Mouse (Mus musculus): Measurements from ENCODE around the gene Fam20c. TPM values are rescaled to one million over a fixed set of nuclear protein-coding genes. Genes with fewer than 3 reads are reported as not detected.

Fam20c gene
- polyA plus RNA-seq, 1 experiment = 11.0 TPM

GRCm38 (mm10) chr5:138734018-138734417, 20.3 kb upstream of the Fam20c start:
- TF ChIP-seq CTCF (IDR thresholded peaks at IDR 0.05; ENCODE audit: insufficient read depth, low read length) = no peak
- no peak for TF ChIP-seq POLR2A (IDR thresholded peaks at IDR 0.05; ENCODE audit: borderline replicate concordance, extremely low read depth, low read depth, low read length)
- no peak overlapping the region for H3K4me3 ChIP-seq (replicated peaks; ENCODE audit: extremely low read depth, low read depth, low read length)
- WGBS = 77% methylated on average over 18 of the region's 18 CpGs
- DNase-seq = no peak
- no peaks in the 10 kb centered on the region; the same call in 1 of the 2 replicates for H3K4me1 ChIP-seq (ENCODE audit: control insufficient read depth, insufficient read depth, low read length)

GRCm38 (mm10) chr5:138735201-138735757, 19.0 kb upstream of the Fam20c start:
- no peak overlapping the region for H3K4me3 ChIP-seq (replicated peaks; ENCODE audit: extremely low read depth, low read depth, low read length)
- no peak for TF ChIP-seq CTCF (IDR thresholded peaks at IDR 0.05; ENCODE audit: insufficient read depth, low read length)
- no peak for TF ChIP-seq POLR2A (IDR thresholded peaks at IDR 0.05; ENCODE audit: borderline replicate concordance, extremely low read depth, low read depth, low read length)
- no peaks in the 10 kb centered on the region; the same call in 1 of the 2 replicates for H3K4me1 ChIP-seq (ENCODE audit: control insufficient read depth, insufficient read depth, low read length)
- no peak for DNase-seq
- 83% methylated on average over 8 of the region's 8 CpGs for WGBS

- H3K4me1 ChIP-seq (ENCODE audit: control insufficient read depth, insufficient read depth, low read length) = no peaks in the 10 kb centered on the region
- DNase-seq = no peak
- H3K4me3 ChIP-seq (replicated peaks; ENCODE audit: extremely low read depth, low read depth, low read length) = no peak overlapping the region
- no peak for TF ChIP-seq POLR2A (IDR thresholded peaks at IDR 0.05; ENCODE audit: borderline replicate concordance, extremely low read depth, low read depth, low read length)
- no peak for TF ChIP-seq CTCF (IDR thresholded peaks at IDR 0.05; ENCODE audit: insufficient read depth, low read length)
- WGBS = 62% methylated on average over 3 of the region's 3 CpGs
Observed at GRCm38 (mm10) chr5:138740150-138740549, 14.2 kb upstream of the Fam20c start.

GRCm38 (mm10) chr5:138741516-138741915, 12.8 kb upstream of the Fam20c start:
- WGBS = 64% methylated on average over 5 of the region's 5 CpGs

GRCm38 (mm10) chr5:138742281-138742680, 12.0 kb upstream of the Fam20c start:
- WGBS = 70% methylated on average over 5 of the region's 5 CpGs
- Histone ChIP-seq H3K4me3 (replicated peaks; ENCODE audit: extremely low read depth, low read depth, low read length) (no peak overlapping the region), H3K4me1 (ENCODE audit: control insufficient read depth, insufficient read depth, low read length) (no peaks in the 10 kb centered on the region)
- no peak for TF ChIP-seq POLR2A (IDR thresholded peaks at IDR 0.05; ENCODE audit: borderline replicate concordance, extremely low read depth, low read depth, low read length)
- TF ChIP-seq CTCF (IDR thresholded peaks at IDR 0.05; ENCODE audit: insufficient read depth, low read length) = no peak
- no peak for DNase-seq

More at GRCm38 (mm10) chr5:138741516-138741915, 12.8 kb upstream of the Fam20c start:
- no peaks in the 10 kb centered on the region for H3K4me1 ChIP-seq (ENCODE audit: control insufficient read depth, insufficient read depth, low read length)
- H3K4me3 ChIP-seq (replicated peaks; ENCODE audit: extremely low read depth, low read depth, low read length) = no peak overlapping the region
- no peak for DNase-seq
- TF ChIP-seq CTCF (IDR thresholded peaks at IDR 0.05; ENCODE audit: insufficient read depth, low read length) (no peak), POLR2A (IDR thresholded peaks at IDR 0.05; ENCODE audit: borderline replicate concordance, extremely low read depth, low read depth, low read length) (no peak)

- Histone ChIP-seq H3K4me1 (ENCODE audit: control insufficient read depth, insufficient read depth, low read length) (no peaks in the 10 kb centered on the region), H3K4me3 (replicated peaks; ENCODE audit: extremely low read depth, low read depth, low read length) (no peak overlapping the region)
- WGBS = 40% methylated on average over 2 of the region's 2 CpGs
- DNase-seq = no peak
- no peak for TF ChIP-seq CTCF (IDR thresholded peaks at IDR 0.05; ENCODE audit: insufficient read depth, low read length)
- TF ChIP-seq POLR2A (IDR thresholded peaks at IDR 0.05; ENCODE audit: borderline replicate concordance, extremely low read depth, low read depth, low read length) = no peak
Observed at GRCm38 (mm10) chr5:138743631-138744030, 10.7 kb upstream of the Fam20c start.

- H3K4me3 ChIP-seq (replicated peaks; ENCODE audit: extremely low read depth, low read depth, low read length) = no peak overlapping the region
- no peak for TF ChIP-seq CTCF (IDR thresholded peaks at IDR 0.05; ENCODE audit: insufficient read depth, low read length)
- TF ChIP-seq POLR2A (IDR thresholded peaks at IDR 0.05; ENCODE audit: borderline replicate concordance, extremely low read depth, low read depth, low read length) = no peak
- no peaks in the 10 kb centered on the region for H3K4me1 ChIP-seq (ENCODE audit: control insufficient read depth, insufficient read depth, low read length)
- WGBS = 85% methylated on average over 5 of the region's 5 CpGs
- DNase-seq = no peak
Observed at GRCm38 (mm10) chr5:138745378-138746099, 8.8 kb upstream of the Fam20c start.

- Histone ChIP-seq H3K4me1 (ENCODE audit: control insufficient read depth, insufficient read depth, low read length) (no peaks in the 10 kb centered on the region), H3K4me3 (replicated peaks; ENCODE audit: extremely low read depth, low read depth, low read length) (no peak overlapping the region)
- 71% methylated on average over 4 of the region's 4 CpGs for WGBS
- TF ChIP-seq POLR2A (IDR thresholded peaks at IDR 0.05; ENCODE audit: borderline replicate concordance, extremely low read depth, low read depth, low read length) (no peak), CTCF (IDR thresholded peaks at IDR 0.05; ENCODE audit: insufficient read depth, low read length) (no peak)
- DNase-seq = no peak
Observed at GRCm38 (mm10) chr5:138753269-138753668, 1.0 kb upstream of the Fam20c start.

GRCm38 (mm10) chr5:138753946-138754302, 390 bp upstream of the Fam20c start:
- H3K4me3 ChIP-seq (replicated peaks; ENCODE audit: extremely low read depth, low read depth, low read length) = peak overlapping the region; percentile 8
- DNase-seq = peak; percentile 19

GRCm38 (mm10) chr5:138755121-138755452, 773 bp downstream of the Fam20c start:
- peak overlapping the region; percentile 61 for H3K4me3 ChIP-seq (replicated peaks; ENCODE audit: extremely low read depth, low read depth, low read length)

More at GRCm38 (mm10) chr5:138753946-138754302, 390 bp upstream of the Fam20c start:
- WGBS = 12% methylated on average over 9 of the region's 9 CpGs
- H3K4me1 ChIP-seq (ENCODE audit: control insufficient read depth, insufficient read depth, low read length) = no peaks in the 10 kb centered on the region
- no peak for TF ChIP-seq CTCF (IDR thresholded peaks at IDR 0.05; ENCODE audit: insufficient read depth, low read length)
- no peak for TF ChIP-seq POLR2A (IDR thresholded peaks at IDR 0.05; ENCODE audit: borderline replicate concordance, extremely low read depth, low read depth, low read length)

More at GRCm38 (mm10) chr5:138755121-138755452, 773 bp downstream of the Fam20c start:
- 2% methylated on average over 34 of the region's 34 CpGs for WGBS
- TF ChIP-seq POLR2A (IDR thresholded peaks at IDR 0.05; ENCODE audit: borderline replicate concordance, extremely low read depth, low read depth, low read length) (0 out of 2 replicates have a peak, but pooled peaks have one; percentile 27), CTCF (IDR thresholded peaks at IDR 0.05; ENCODE audit: insufficient read depth, low read length) (no peak)
- H3K4me1 ChIP-seq (ENCODE audit: control insufficient read depth, insufficient read depth, low read length) = no peaks in the 10 kb centered on the region
- DNase-seq = no peak

Measured in lung, adult 2 months (tissue).